8 mouse cellular contexts compared by ENCODE assay signal in genomic region chr16:44557661-44558470, GRCm38 (mm10). TPM values are rescaled to one million over a fixed set of nuclear protein-coding genes. Genes with fewer than 3 reads are reported as not detected.
DNase-seq lines count a peak whose midpoint lies in the region; ATAC-seq lines count a peak whose summit lies in the region.

No protein-coding gene starts in this region.

- peak overlapping the region; percentile 61 for H3K4me2 ChIP-seq in embryonic facial prominence, embryonic 15.5 days (replicated peaks)
- peak overlapping the region; percentile 85 for H3K4me2 ChIP-seq in heart, embryonic 12.5 days
- H3K4me2 ChIP-seq in kidney, embryonic 15.5 days = peak overlapping the region; percentile 79
- H3K4me2 ChIP-seq in liver, embryonic 13.5 days = peak overlapping the region; percentile 72
- peak overlapping the region; percentile 54 for H3K4me2 ChIP-seq in neural tube, embryonic 11.5 days (ENCODE audit: low read depth)

- H3K9me3 ChIP-seq in embryonic facial prominence, embryonic 15.5 days (replicated peaks) = no peaks in the 10 kb centered on the region
- H3K9me3 ChIP-seq in heart, embryonic 12.5 days (replicated peaks) = no peaks in the 10 kb centered on the region
- H3K9me3 ChIP-seq in kidney, embryonic 15.5 days (replicated peaks) = no peaks in the 10 kb centered on the region
- no peaks in the 10 kb centered on the region for H3K9me3 ChIP-seq in liver, embryonic 13.5 days (replicated peaks)
- no peaks in the 10 kb centered on the region for H3K9me3 ChIP-seq in neural tube, embryonic 11.5 days (ENCODE audit: control insufficient read depth, low read length)

- H3K4me3 ChIP-seq in embryonic facial prominence, embryonic 15.5 days (replicated peaks) = peak overlapping the region; percentile 90
- peak overlapping the region; percentile 63 for H3K4me3 ChIP-seq in heart, embryonic 12.5 days
- H3K4me3 ChIP-seq in kidney, embryonic 15.5 days (replicated peaks) = peak overlapping the region; percentile 71
- peak overlapping the region; percentile 57 for H3K4me3 ChIP-seq in liver, embryonic 13.5 days (replicated peaks)
- H3K4me3 ChIP-seq in neural tube, embryonic 11.5 days (ENCODE audit: low read depth, low read length) = peak overlapping the region; percentile 65

- WGBS in embryonic facial prominence, embryonic 15.5 days = under 1% methylated on average over 47 of the region's 47 CpGs
- WGBS in heart, embryonic 12.5 days = under 1% methylated on average over 47 of the region's 47 CpGs
- under 1% methylated on average over 47 of the region's 47 CpGs for WGBS in kidney, embryonic 15.5 days
- WGBS in liver, embryonic 13.5 days (ENCODE audit: insufficient replicate concordance) = under 1% methylated on average over 47 of the region's 47 CpGs
- WGBS in neural tube, embryonic 11.5 days = 0% methylated on average over 47 of the region's 47 CpGs

- peak; percentile 37 for ATAC-seq in CD4-positive, CD25-positive, alpha-beta regulatory T cell, adult 4 months
- peak; percentile 75 for ATAC-seq in embryonic facial prominence, embryonic 15.5 days (ENCODE audit: insufficient number of reproducible peaks, low FRiP score, low TSS enrichment, low read depth)
- ATAC-seq in heart, embryonic 12.5 days (ENCODE audit: insufficient number of reproducible peaks, low FRiP score) = peak; percentile 75
- ATAC-seq in kidney, embryonic 15.5 days (replicated peaks; ENCODE audit: low FRiP score) = peak; percentile 84
- ATAC-seq in liver, embryonic 13.5 days (ENCODE audit: low read depth) = no peak
- peak; percentile 49 for ATAC-seq in neural tube, embryonic 11.5 days (ENCODE audit: insufficient read depth, low FRiP score, low TSS enrichment)

- no peaks in the 10 kb centered on the region for H3K36me3 ChIP-seq in embryonic facial prominence, embryonic 15.5 days
- H3K36me3 ChIP-seq in heart, embryonic 12.5 days = no peaks in the 10 kb centered on the region
- H3K36me3 ChIP-seq in kidney, embryonic 15.5 days = peaks cover 6% of the 10 kb centered on the region; the same call in 1 of the 2 replicates
- no peaks in the 10 kb centered on the region for H3K36me3 ChIP-seq in liver, embryonic 13.5 days
- no peaks in the 10 kb centered on the region for H3K36me3 ChIP-seq in neural tube, embryonic 11.5 days (ENCODE audit: control insufficient read depth, insufficient read depth, low read length)

- H3K9ac ChIP-seq in embryonic facial prominence, embryonic 15.5 days = peak overlapping the region; percentile 99
- peak overlapping the region; percentile 87 for H3K9ac ChIP-seq in heart, embryonic 12.5 days
- H3K9ac ChIP-seq in kidney, embryonic 15.5 days = peak overlapping the region; percentile 92
- peak overlapping the region; percentile 51 for H3K9ac ChIP-seq in liver, embryonic 13.5 days
- peak overlapping the region; percentile 97 for H3K9ac ChIP-seq in neural tube, embryonic 11.5 days (ENCODE audit: low read length)

- H3K4me1 ChIP-seq in embryonic facial prominence, embryonic 15.5 days = peaks cover 55% of the 10 kb centered on the region
- H3K4me1 ChIP-seq in heart, embryonic 12.5 days (replicated peaks) = peaks cover 6% of the 10 kb centered on the region
- peaks cover 49% of the 10 kb centered on the region for H3K4me1 ChIP-seq in kidney, embryonic 15.5 days
- H3K4me1 ChIP-seq in liver, embryonic 13.5 days (replicated peaks) = no peaks in the 10 kb centered on the region
- peaks cover 29% of the 10 kb centered on the region for H3K4me1 ChIP-seq in neural tube, embryonic 11.5 days (ENCODE audit: control insufficient read depth, insufficient read depth, low read length)

- peak overlapping the region; percentile 99 for H3K27ac ChIP-seq in embryonic facial prominence, embryonic 15.5 days (replicated peaks)
- peak overlapping the region; percentile 85 for H3K27ac ChIP-seq in heart, embryonic 12.5 days (ENCODE audit: poor library complexity, severe bottlenecking)
- H3K27ac ChIP-seq in kidney, embryonic 15.5 days = peak overlapping the region; percentile 97
- H3K27ac ChIP-seq in liver, embryonic 13.5 days = no peak overlapping the region
- peak overlapping the region; percentile 91 for H3K27ac ChIP-seq in neural tube, embryonic 11.5 days (ENCODE audit: low read depth, low read length)

- peak; percentile 37 to 45 for DNase-seq in adrenal gland, postnatal 4 days (ENCODE audit: low spot score in 2 of 2)
- DNase-seq in liver, embryonic 13.5 days = no peak
- peak; percentile 70 for DNase-seq in neural tube, embryonic 11.5 days (ENCODE audit: low spot score)
- DNase-seq in urinary bladder, postnatal 25 days (ENCODE audit: low spot score) = peak; percentile 56

- H3K27me3 ChIP-seq in embryonic facial prominence, embryonic 15.5 days = no peaks in the 10 kb centered on the region
- no peaks in the 10 kb centered on the region for H3K27me3 ChIP-seq in heart, embryonic 12.5 days (replicated peaks)
- no peaks in the 10 kb centered on the region for H3K27me3 ChIP-seq in kidney, embryonic 15.5 days
- peaks cover 54% of the 10 kb centered on the region for H3K27me3 ChIP-seq in liver, embryonic 13.5 days
- no peaks in the 10 kb centered on the region for H3K27me3 ChIP-seq in neural tube, embryonic 11.5 days (ENCODE audit: control insufficient read depth, insufficient read depth, low read length)

RNA-seq across cellular contexts. Expression of gene Boc, which starts 0.8 kb away (rescaled TPM):
- polyA plus RNA-seq in CD4-positive, CD25-positive, alpha-beta regulatory T cell, adult 4 months (2017; shearing (Covaris generic)) = under 1 TPM in 1 of 2 experiments, not detected in 1; 0.79 TPM
- total RNA-seq in adrenal gland, postnatal 4 days (2021) = 10 to 100 TPM; 42.4 to 49.7 TPM
- 42.3 and 49.1 TPM in 2 replicates for polyA plus RNA-seq in embryonic facial prominence, embryonic 15.5 days (2015; fragmentation: Nextera tagmentation; extraction: Ambion mirVana)
- polyA plus RNA-seq in heart, embryonic 12.5 days (2016; fragmentation: Nextera tagmentation; extraction: Ambion mirVana) = 7.9 and 9.3 TPM in 2 replicates
- 19.1 and 24.2 TPM in 2 replicates for polyA plus RNA-seq in kidney, embryonic 15.5 days (2015; fragmentation: Nextera tagmentation; extraction: Ambion mirVana)
- 0.64 and 0.65 TPM in 2 replicates for polyA plus RNA-seq in liver, embryonic 13.5 days (2015; fragmentation: Nextera tagmentation; extraction: Ambion mirVana)
- polyA plus RNA-seq in neural tube, embryonic 11.5 days (2014; fragmentation: Nextera tagmentation; extraction: Ambion mirVana) = 43.8 and 48.2 TPM in 2 replicates
